Mouse (Mus musculus): ENCODE measurements around the gene Ech1. TPM values are rescaled to one million over a fixed set of nuclear protein-coding genes. Genes with fewer than 3 reads are reported as not detected.

Ech1 gene
- polyA plus RNA-seq, 1 experiment from 2014 or later, result 98.0 TPM

- Histone ChIP-seq H3K36me3 (peaks cover 41% of the 10 kb centered on the region), H3K4me3 (no peak overlapping the region), H3K4me2 (no peak overlapping the region), H3K9ac (no peak overlapping the region), H3K9me3 (no peaks in the 10 kb centered on the region), H3K4me1 (replicated peaks) (peaks cover 40% of the 10 kb centered on the region), H3K27ac (replicated peaks) (no peak overlapping the region), H3K27me3 (no peaks in the 10 kb centered on the region)
- ATAC-seq (ENCODE audit: low FRiP score, low read depth), result no peak
- WGBS, result 63% methylated on average over 10 of the region's 10 CpGs
Measured at GRCm38 (mm10) chr7:28822993-28823903, 1.8 kb upstream of the Ech1 start.

- peaks cover 34% of the 10 kb centered on the region for H3K36me3 ChIP-seq
- no peak for ATAC-seq (ENCODE audit: low FRiP score, low read depth)
- no peak overlapping the region for H3K9ac ChIP-seq
- no peaks in the 10 kb centered on the region for H3K27me3 ChIP-seq
- no peaks in the 10 kb centered on the region for H3K9me3 ChIP-seq
- peaks cover 40% of the 10 kb centered on the region for H3K4me1 ChIP-seq (replicated peaks)
- H3K27ac ChIP-seq (replicated peaks), result 0 out of 2 replicates have a peak overlapping the region, but pooled peaks have one; percentile 78
- no peak overlapping the region for H3K4me3 ChIP-seq
- WGBS, result 50% methylated on average over 2 of the region's 2 CpGs
- H3K4me2 ChIP-seq, result no peak overlapping the region
Measured at GRCm38 (mm10) chr7:28823932-28824331, 1.1 kb upstream of the Ech1 start.

- H3K9ac ChIP-seq, result peak overlapping the region; percentile 48
- no peaks in the 10 kb centered on the region for H3K27me3 ChIP-seq
- H3K4me1 ChIP-seq (replicated peaks), result peaks cover 26% of the 10 kb centered on the region
- H3K4me3 ChIP-seq, result peak overlapping the region; percentile 52
- peak overlapping the region; percentile 57 for H3K4me2 ChIP-seq
- no peak for ATAC-seq (ENCODE audit: low FRiP score, low read depth)
- no peaks in the 10 kb centered on the region for H3K9me3 ChIP-seq
- H3K27ac ChIP-seq (replicated peaks), result peak overlapping the region; percentile 78
- 59% methylated on average over 11 of the region's 11 CpGs for WGBS
- peaks cover 29% of the 10 kb centered on the region for H3K36me3 ChIP-seq
Measured at GRCm38 (mm10) chr7:28825686-28826401, 827 bp downstream of the Ech1 start.

GRCm38 (mm10) chr7:28826402-28826772 is 1.4 kb downstream of the Ech1 start:
- Histone ChIP-seq H3K4me1 (replicated peaks) (peaks cover 21% of the 10 kb centered on the region), H3K9ac (no peak overlapping the region), H3K36me3 (peaks cover 24% of the 10 kb centered on the region), H3K27ac (replicated peaks) (no peak overlapping the region), H3K9me3 (no peaks in the 10 kb centered on the region), H3K4me2 (peak overlapping the region; percentile 57; the same call in 1 of the 2 replicates), H3K27me3 (no peaks in the 10 kb centered on the region), H3K4me3 (no peak overlapping the region)
- WGBS, result 93% methylated on average over 7 of the region's 7 CpGs
- no peak for ATAC-seq (ENCODE audit: low FRiP score, low read depth)

- peaks cover 17% of the 10 kb centered on the region for H3K4me1 ChIP-seq (replicated peaks)
- H3K27me3 ChIP-seq, result no peaks in the 10 kb centered on the region
- 49% methylated on average over 3 of the region's 3 CpGs for WGBS
Measured at GRCm38 (mm10) chr7:28827338-28827737, 2.3 kb downstream of the Ech1 start.

GRCm38 (mm10) chr7:28829821-28830220 is 4.8 kb downstream of the Ech1 start:
- H3K9me3 ChIP-seq, result no peaks in the 10 kb centered on the region
- WGBS, result over 99% methylated on average over 8 of the region's 8 CpGs
- ATAC-seq (ENCODE audit: low FRiP score, low read depth), result no peak
- no peak overlapping the region for H3K4me2 ChIP-seq
- no peak overlapping the region for H3K9ac ChIP-seq
- peaks cover 9% of the 10 kb centered on the region for H3K4me1 ChIP-seq (replicated peaks)
- H3K4me3 ChIP-seq, result no peak overlapping the region
- H3K27ac ChIP-seq (replicated peaks), result no peak overlapping the region
- no peaks in the 10 kb centered on the region for H3K27me3 ChIP-seq
- H3K36me3 ChIP-seq, result peaks cover 13% of the 10 kb centered on the region

More at GRCm38 (mm10) chr7:28827338-28827737, 2.3 kb downstream of the Ech1 start:
- no peak overlapping the region for H3K9ac ChIP-seq
- H3K4me2 ChIP-seq, result no peak overlapping the region
- H3K36me3 ChIP-seq, result peaks cover 16% of the 10 kb centered on the region
- H3K4me3 ChIP-seq, result no peak overlapping the region
- ATAC-seq (ENCODE audit: low FRiP score, low read depth), result no peak
- no peak overlapping the region for H3K27ac ChIP-seq (replicated peaks)
- H3K9me3 ChIP-seq, result no peaks in the 10 kb centered on the region

GRCm38 (mm10) chr7:28830981-28831380 is 6.0 kb downstream of the Ech1 start:
- H3K36me3 ChIP-seq, result peaks cover 13% of the 10 kb centered on the region
- H3K27ac ChIP-seq (replicated peaks), result no peak overlapping the region
- ATAC-seq (ENCODE audit: low FRiP score, low read depth), result no peak
- WGBS, result 95% methylated on average over 5 of the region's 5 CpGs
- no peaks in the 10 kb centered on the region for H3K27me3 ChIP-seq
- no peaks in the 10 kb centered on the region for H3K9me3 ChIP-seq
- no peak overlapping the region for H3K9ac ChIP-seq
- H3K4me1 ChIP-seq (replicated peaks), result peaks cover 2% of the 10 kb centered on the region
- H3K4me2 ChIP-seq, result no peak overlapping the region
- no peak overlapping the region for H3K4me3 ChIP-seq

GRCm38 (mm10) chr7:28831411-28832125 is 6.6 kb downstream of the Ech1 start:
- Histone ChIP-seq H3K27me3 (no peaks in the 10 kb centered on the region), H3K36me3 (peaks cover 13% of the 10 kb centered on the region), H3K4me1 (replicated peaks) (no peaks in the 10 kb centered on the region), H3K27ac (replicated peaks) (no peak overlapping the region), H3K4me3 (no peak overlapping the region), H3K9me3 (no peaks in the 10 kb centered on the region), H3K4me2 (no peak overlapping the region), H3K9ac (no peak overlapping the region)
- 93% methylated on average over 17 of the region's 17 CpGs for WGBS
- ATAC-seq (ENCODE audit: low FRiP score, low read depth), result no peak

GRCm38 (mm10) chr7:28832137-28832536 is 7.1 kb downstream of the Ech1 start:
- WGBS, result 75% methylated on average over 6 of the region's 6 CpGs
- H3K4me2 ChIP-seq, result no peak overlapping the region
- peaks cover 13% of the 10 kb centered on the region for H3K36me3 ChIP-seq
- no peak overlapping the region for H3K27ac ChIP-seq (replicated peaks)
- no peaks in the 10 kb centered on the region for H3K4me1 ChIP-seq (replicated peaks)
- H3K9ac ChIP-seq, result no peak overlapping the region
- ATAC-seq (ENCODE audit: low FRiP score, low read depth), result no peak
- H3K9me3 ChIP-seq, result no peaks in the 10 kb centered on the region
- no peaks in the 10 kb centered on the region for H3K27me3 ChIP-seq
- no peak overlapping the region for H3K4me3 ChIP-seq

GRCm38 (mm10) chr7:28833723-28834347 is 8.8 kb downstream of the Ech1 start, which contains the start of gene Lgals4:
Gene Lgals4 (plus strand): TSS chr7:28833854.
- 89% methylated on average over 6 of the region's 6 CpGs for WGBS
- no peaks in the 10 kb centered on the region for H3K4me1 ChIP-seq (replicated peaks)
- H3K9me3 ChIP-seq, result no peaks in the 10 kb centered on the region
- H3K27me3 ChIP-seq, result no peaks in the 10 kb centered on the region
- H3K27ac ChIP-seq (replicated peaks), result no peak within 1 kb of the TSS
- H3K36me3 ChIP-seq, result peaks cover 13% of the 10 kb centered on the region
- H3K9ac ChIP-seq, result no peak within 1 kb of the TSS
- no peak within 1 kb of the TSS for H3K4me3 ChIP-seq
- H3K4me2 ChIP-seq, result no peak within 1 kb of the TSS
- ATAC-seq (ENCODE audit: low FRiP score, low read depth), result no peak

GRCm38 (mm10) chr7:28836936-28837335 is 11.9 kb downstream of the Ech1 start:
- Histone ChIP-seq H3K9me3 (no peaks in the 10 kb centered on the region), H3K36me3 (no peaks in the 10 kb centered on the region), H3K27ac (replicated peaks) (no peak overlapping the region), H3K4me2 (no peak overlapping the region), H3K4me3 (no peak overlapping the region), H3K9ac (no peak overlapping the region), H3K27me3 (no peaks in the 10 kb centered on the region), H3K4me1 (replicated peaks) (no peaks in the 10 kb centered on the region)
- no peak for ATAC-seq (ENCODE audit: low FRiP score, low read depth)
- WGBS, result 85% methylated on average over 5 of the region's 5 CpGs
